Mouse (Mus musculus): ENCODE data around the gene En2. TPM values are rescaled to one million over a fixed set of nuclear protein-coding genes. Genes with fewer than 3 reads are reported as not detected.

The En2 gene
- polyA plus RNA-seq, 1 experiment = 0.36 TPM

- Histone ChIP-seq H3K27ac (ENCODE audit: control insufficient read depth, insufficient read depth, low read depth, low read length) (no peak overlapping the region), H3K36me3 (ENCODE audit: control insufficient read depth, insufficient read depth, low read length) (no peaks in the 10 kb centered on the region), H3K27me3 (ENCODE audit: control insufficient read depth, insufficient read depth, low read length) (peaks cover 5% of the 10 kb centered on the region), H3K4me1 (ENCODE audit: control insufficient read depth, insufficient read depth, low read length) (no peaks in the 10 kb centered on the region; the same call in 1 of the 2 replicates), H3K4me3 (ENCODE audit: control insufficient read depth, low read depth, low read length) (no peak overlapping the region)
- no peak for TF ChIP-seq POLR2A (IDR thresholded peaks at IDR 0.05; ENCODE audit: control insufficient read depth, low read depth, low read length)
- TF ChIP-seq CTCF (IDR thresholded peaks at IDR 0.05; ENCODE audit: control insufficient read depth, insufficient read depth, insufficient replicate concordance, low read depth, low read length) = no peak
Measured at GRCm38 (mm10) chr5:28174086-28174485, 8.6 kb downstream of the En2 start.

- Histone ChIP-seq H3K27me3 (ENCODE audit: control insufficient read depth, insufficient read depth, low read length) (peaks cover 3% of the 10 kb centered on the region), H3K4me3 (ENCODE audit: control insufficient read depth, low read depth, low read length) (no peak overlapping the region), H3K36me3 (ENCODE audit: control insufficient read depth, insufficient read depth, low read length) (no peaks in the 10 kb centered on the region), H3K4me1 (ENCODE audit: control insufficient read depth, insufficient read depth, low read length) (no peaks in the 10 kb centered on the region; the same call in 1 of the 2 replicates), H3K27ac (ENCODE audit: control insufficient read depth, insufficient read depth, low read depth, low read length) (no peak overlapping the region)
- TF ChIP-seq CTCF (IDR thresholded peaks at IDR 0.05; ENCODE audit: control insufficient read depth, insufficient read depth, insufficient replicate concordance, low read depth, low read length) = no peak
- TF ChIP-seq POLR2A (IDR thresholded peaks at IDR 0.05; ENCODE audit: control insufficient read depth, low read depth, low read length) = no peak
Measured at GRCm38 (mm10) chr5:28174876-28175569, 9.5 kb downstream of the En2 start.

- TF ChIP-seq CTCF (IDR thresholded peaks at IDR 0.05; ENCODE audit: control insufficient read depth, insufficient read depth, insufficient replicate concordance, low read depth, low read length) = no peak
- TF ChIP-seq POLR2A (IDR thresholded peaks at IDR 0.05; ENCODE audit: control insufficient read depth, low read depth, low read length) = no peak
Measured at GRCm38 (mm10) chr5:28175570-28175919, 10.1 kb downstream of the En2 start.

GRCm38 (mm10) chr5:28176023-28176422 is 10.5 kb downstream of the En2 start:
- Histone ChIP-seq H3K4me3 (ENCODE audit: control insufficient read depth, low read depth, low read length) (no peak overlapping the region), H3K36me3 (ENCODE audit: control insufficient read depth, insufficient read depth, low read length) (no peaks in the 10 kb centered on the region), H3K4me1 (ENCODE audit: control insufficient read depth, insufficient read depth, low read length) (no peaks in the 10 kb centered on the region; the same call in 1 of the 2 replicates), H3K27me3 (ENCODE audit: control insufficient read depth, insufficient read depth, low read length) (peaks cover under 1% of the 10 kb centered on the region), H3K27ac (ENCODE audit: control insufficient read depth, insufficient read depth, low read depth, low read length) (no peak overlapping the region)
- TF ChIP-seq CTCF (IDR thresholded peaks at IDR 0.05; ENCODE audit: control insufficient read depth, insufficient read depth, insufficient replicate concordance, low read depth, low read length) (no peak), POLR2A (IDR thresholded peaks at IDR 0.05; ENCODE audit: control insufficient read depth, low read depth, low read length) (no peak)

More at GRCm38 (mm10) chr5:28175570-28175919, 10.1 kb downstream of the En2 start:
- no peaks in the 10 kb centered on the region; the same call in 1 of the 2 replicates for H3K4me1 ChIP-seq (ENCODE audit: control insufficient read depth, insufficient read depth, low read length)
- no peak overlapping the region for H3K4me3 ChIP-seq (ENCODE audit: control insufficient read depth, low read depth, low read length)
- H3K27me3 ChIP-seq (ENCODE audit: control insufficient read depth, insufficient read depth, low read length) = peaks cover 3% of the 10 kb centered on the region
- no peak overlapping the region for H3K27ac ChIP-seq (ENCODE audit: control insufficient read depth, insufficient read depth, low read depth, low read length)
- H3K36me3 ChIP-seq (ENCODE audit: control insufficient read depth, insufficient read depth, low read length) = no peaks in the 10 kb centered on the region

- TF ChIP-seq POLR2A (IDR thresholded peaks at IDR 0.05; ENCODE audit: control insufficient read depth, low read depth, low read length) = no peak
- TF ChIP-seq CTCF (IDR thresholded peaks at IDR 0.05; ENCODE audit: control insufficient read depth, insufficient read depth, insufficient replicate concordance, low read depth, low read length) = no peak
- Histone ChIP-seq H3K36me3 (ENCODE audit: control insufficient read depth, insufficient read depth, low read length) (no peaks in the 10 kb centered on the region), H3K4me1 (ENCODE audit: control insufficient read depth, insufficient read depth, low read length) (no peaks in the 10 kb centered on the region; the same call in 1 of the 2 replicates), H3K27ac (ENCODE audit: control insufficient read depth, insufficient read depth, low read depth, low read length) (no peak overlapping the region), H3K27me3 (ENCODE audit: control insufficient read depth, insufficient read depth, low read length) (no peaks in the 10 kb centered on the region; the same call in 1 of the 2 replicates), H3K4me3 (ENCODE audit: control insufficient read depth, low read depth, low read length) (no peak overlapping the region)
Measured at GRCm38 (mm10) chr5:28176585-28176984, 11.1 kb downstream of the En2 start.

- H3K4me1 ChIP-seq (ENCODE audit: control insufficient read depth, insufficient read depth, low read length) = no peaks in the 10 kb centered on the region; the same call in 1 of the 2 replicates
Measured at GRCm38 (mm10) chr5:28178322-28178721, 12.8 kb downstream of the En2 start.

GRCm38 (mm10) chr5:28179237-28179790 is 13.8 kb downstream of the En2 start:
- H3K4me3 ChIP-seq (ENCODE audit: control insufficient read depth, low read depth, low read length) = no peak overlapping the region
- no peaks in the 10 kb centered on the region; the same call in 1 of the 2 replicates for H3K4me1 ChIP-seq (ENCODE audit: control insufficient read depth, insufficient read depth, low read length)
- no peak overlapping the region for H3K27ac ChIP-seq (ENCODE audit: control insufficient read depth, insufficient read depth, low read depth, low read length)
- TF ChIP-seq CTCF (IDR thresholded peaks at IDR 0.05; ENCODE audit: control insufficient read depth, insufficient read depth, insufficient replicate concordance, low read depth, low read length) (no peak), POLR2A (IDR thresholded peaks at IDR 0.05; ENCODE audit: control insufficient read depth, low read depth, low read length) (no peak)
- no peaks in the 10 kb centered on the region; the same call in 1 of the 2 replicates for H3K27me3 ChIP-seq (ENCODE audit: control insufficient read depth, insufficient read depth, low read length)
- no peaks in the 10 kb centered on the region for H3K36me3 ChIP-seq (ENCODE audit: control insufficient read depth, insufficient read depth, low read length)

More at GRCm38 (mm10) chr5:28178322-28178721, 12.8 kb downstream of the En2 start:
- no peaks in the 10 kb centered on the region for H3K36me3 ChIP-seq (ENCODE audit: control insufficient read depth, insufficient read depth, low read length)
- no peak overlapping the region for H3K4me3 ChIP-seq (ENCODE audit: control insufficient read depth, low read depth, low read length)
- TF ChIP-seq POLR2A (IDR thresholded peaks at IDR 0.05; ENCODE audit: control insufficient read depth, low read depth, low read length) (no peak), CTCF (IDR thresholded peaks at IDR 0.05; ENCODE audit: control insufficient read depth, insufficient read depth, insufficient replicate concordance, low read depth, low read length) (no peak)
- no peak overlapping the region for H3K27ac ChIP-seq (ENCODE audit: control insufficient read depth, insufficient read depth, low read depth, low read length)
- H3K27me3 ChIP-seq (ENCODE audit: control insufficient read depth, insufficient read depth, low read length) = no peaks in the 10 kb centered on the region; the same call in 1 of the 2 replicates

Measured in testis, adult 2 months (tissue).